Mouse (Mus musculus): ENCODE data around the gene Pla2g2c. TPM values are rescaled to one million over a fixed set of nuclear protein-coding genes. Genes with fewer than 3 reads are reported as not detected.

Gene Pla2g2c
- not detected in 2 replicates for polyA plus RNA-seq (2012)

GRCm38 (mm10) chr4:138724354-138725126 lies at the start of gene Pla2g2c:
Gene Pla2g2c, plus strand, starts transcription at chr4:138724792.

GRCm38 (mm10) chr4:138737031-138737430 lies 12.4 kb downstream of the Pla2g2c start, which contains the start of gene Ubxn10:
Gene Ubxn10, minus strand, starts transcription at chr4:138737167.

DNA sequence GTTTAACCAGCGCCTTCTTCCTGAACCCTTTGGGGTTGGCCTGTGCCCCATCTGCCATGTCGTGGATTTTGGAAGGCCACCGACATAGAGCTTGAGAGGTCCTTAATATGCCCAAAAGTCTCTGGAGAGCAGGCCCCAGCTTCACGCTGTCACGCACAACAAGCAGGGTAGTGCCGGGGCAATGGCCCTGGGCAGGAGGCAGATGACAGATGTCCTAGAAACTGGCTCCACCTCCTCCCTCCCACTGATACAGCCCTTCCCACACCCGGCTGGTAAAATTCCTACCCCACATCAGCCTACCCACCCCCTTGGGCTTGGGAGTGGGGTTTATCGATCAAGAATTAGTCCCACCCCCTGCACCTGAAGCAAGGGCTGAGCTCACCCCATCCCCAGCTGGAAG lies 32.8 kb downstream of the Pla2g2c start, which contains the start of gene Pla2g2f:
Pla2g2f (minus strand) TSS at position 211 of the 400 bp plus-strand sequence.

GRCm38 (mm10) chr4:138775435-138775834 lies 50.8 kb downstream of the Pla2g2c start, which contains the start of gene Pla2g2d:
Gene Pla2g2d, plus strand, starts transcription at chr4:138775735.

Other genes starting within 250 kb of the Pla2g2c start
- gene Vwa5b1, start 88.9 kb upstream of the Pla2g2c start, polyA plus RNA-seq (2012), result not detected in 2 replicates
- not detected in 2 replicates for gene Ubxn10, start 12.4 kb downstream of the Pla2g2c start, polyA plus RNA-seq (2012)
- gene Pla2g2f, start 32.8 kb downstream of the Pla2g2c start, polyA plus RNA-seq (2012), result not detected in 2 replicates
- not detected in 2 replicates for gene Pla2g2d, start 50.9 kb downstream of the Pla2g2c start, polyA plus RNA-seq (2012)
- not detected in 2 replicates for gene Pla2g5, start 138.7 kb downstream of the Pla2g2c start, polyA plus RNA-seq (2012)
- not detected in 2 replicates for gene Gm13030, start 149.2 kb downstream of the Pla2g2c start, polyA plus RNA-seq (2012)
- gene Pla2g2e, start 153.2 kb downstream of the Pla2g2c start, polyA plus RNA-seq (2012), result not detected in 2 replicates
- 9.5 and 13.3 TPM in 2 replicates for gene Otud3, start 189.2 kb downstream of the Pla2g2c start, polyA plus RNA-seq (2012)
- gene Rnf186, start 242.3 kb downstream of the Pla2g2c start, polyA plus RNA-seq (2012), result not detected in 2 replicates
- gene Tmco4, start 248.1 kb downstream of the Pla2g2c start, polyA plus RNA-seq (2012), result 13.6 and 16.8 TPM in 2 replicates